Mouse (Mus musculus) layer of hippocampus, adult 11-12 months (tissue): ENCODE results near the gene Dusp19.

Experiments
- DNase-seq: peaks from one replicate; pipeline ENCODE4 v3.0.0; 2022; ENCODE audit warnings: low spot score

Dusp19 gene

DNA sequence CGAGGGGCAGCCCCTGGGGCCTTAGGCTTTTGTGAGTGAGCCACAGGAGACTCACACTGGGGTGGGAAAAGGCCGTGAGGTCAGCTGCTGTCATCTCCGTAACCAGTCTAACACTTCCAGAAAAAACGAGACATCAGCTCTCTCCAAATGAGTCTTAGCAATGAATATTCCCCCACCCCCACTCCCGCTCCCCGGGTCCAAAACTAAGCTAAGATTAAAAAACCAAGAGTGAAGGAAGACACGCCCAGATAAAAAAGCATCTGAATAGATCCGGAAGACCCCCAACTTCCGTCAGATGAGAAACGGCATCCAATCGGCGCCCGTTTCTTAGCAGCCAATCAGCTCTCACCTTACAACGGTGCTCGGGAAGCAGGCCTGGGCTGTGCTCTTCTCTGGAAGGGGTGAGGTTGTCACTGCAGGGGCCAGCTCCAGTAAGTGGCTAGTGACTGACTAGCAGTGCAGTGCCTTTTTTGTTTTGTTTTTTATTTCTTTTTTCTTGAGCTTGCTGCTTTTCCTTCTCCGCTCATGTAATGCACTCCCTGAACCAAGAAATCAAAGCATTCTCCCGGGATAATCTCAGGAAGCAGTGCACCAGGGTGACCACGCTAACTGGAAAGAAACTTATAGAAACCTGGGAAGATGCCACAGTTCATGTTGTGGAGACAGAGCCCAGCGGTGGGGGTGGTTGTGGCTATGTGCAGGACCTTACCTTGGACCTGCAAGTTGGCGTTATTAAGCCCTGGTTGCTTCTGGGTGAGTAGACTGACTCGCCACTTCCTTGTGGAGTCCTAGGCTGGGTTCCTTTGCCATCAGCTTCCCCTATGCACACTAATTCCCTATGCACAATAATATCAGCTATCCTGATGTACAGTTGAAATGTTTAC is at the start of gene Dusp19, which contains the start of gene Nup35:
Gene Dusp19, plus strand, starts transcription at position 192 of the 884 bp plus-strand sequence.
Gene Nup35, plus strand, starts transcription at position 383 of the 884 bp plus-strand sequence.
- DNase-seq = peak; percentile 98

DNA sequence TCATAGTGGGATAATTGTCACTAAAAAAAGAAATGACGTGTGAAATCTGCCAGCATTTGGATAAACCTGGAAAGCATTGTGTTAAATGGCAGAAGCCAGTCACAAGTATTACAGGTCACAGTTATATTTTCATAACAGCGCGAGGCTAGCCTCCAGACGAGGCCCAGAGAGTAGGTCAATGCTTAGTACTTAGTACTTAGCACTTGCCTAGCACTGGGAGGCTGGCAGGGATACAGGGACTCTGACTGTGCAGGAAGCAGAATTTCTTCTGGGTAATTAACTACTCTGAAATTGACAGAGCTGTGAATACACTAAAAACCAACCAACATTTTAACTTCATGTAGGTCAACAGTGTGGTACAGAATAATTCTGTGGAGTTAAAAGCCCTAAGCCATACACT is 49.4 kb upstream of the Dusp19 start:
- DNase-seq = no peak

DNA sequence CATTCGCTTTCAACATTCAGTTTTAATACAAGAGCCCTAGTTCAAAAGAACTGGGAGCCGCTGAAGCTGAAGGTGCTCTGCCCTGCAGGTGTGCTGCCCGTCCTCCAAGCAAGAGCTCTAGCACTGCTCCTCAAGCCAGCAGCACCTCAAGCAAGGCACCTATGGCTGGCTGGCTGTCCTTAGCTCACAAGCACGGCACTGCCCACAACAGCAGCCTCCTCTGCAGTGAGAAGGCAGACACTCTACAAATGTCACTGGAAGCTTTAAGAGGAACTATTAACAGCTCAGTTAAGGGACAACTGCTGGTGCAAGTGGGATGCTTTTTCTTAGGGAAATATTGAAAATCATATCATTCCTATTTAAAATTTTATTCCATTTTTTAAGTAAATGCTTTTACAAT is 46.2 kb upstream of the Dusp19 start:
- DNase-seq = no peak

DNA sequence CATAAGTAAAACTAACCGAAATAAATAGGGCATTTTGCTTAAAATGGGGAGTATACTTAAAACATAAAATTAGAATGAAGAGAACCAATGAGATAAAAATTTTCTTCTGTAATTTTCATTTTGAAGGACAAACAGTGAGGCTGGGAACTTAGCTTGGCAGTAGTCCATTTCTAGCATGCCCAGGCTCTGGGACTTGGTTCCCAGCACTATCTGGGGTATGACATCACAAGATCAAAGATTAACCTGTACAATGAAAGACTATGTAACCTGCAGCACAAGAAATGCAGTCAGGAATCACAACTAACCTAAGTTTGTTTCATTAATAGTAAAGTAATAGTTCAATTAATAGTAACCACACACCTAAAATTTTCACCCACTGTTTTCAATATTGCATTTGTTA is 39.6 kb upstream of the Dusp19 start:
- DNase-seq = no peak

DNA sequence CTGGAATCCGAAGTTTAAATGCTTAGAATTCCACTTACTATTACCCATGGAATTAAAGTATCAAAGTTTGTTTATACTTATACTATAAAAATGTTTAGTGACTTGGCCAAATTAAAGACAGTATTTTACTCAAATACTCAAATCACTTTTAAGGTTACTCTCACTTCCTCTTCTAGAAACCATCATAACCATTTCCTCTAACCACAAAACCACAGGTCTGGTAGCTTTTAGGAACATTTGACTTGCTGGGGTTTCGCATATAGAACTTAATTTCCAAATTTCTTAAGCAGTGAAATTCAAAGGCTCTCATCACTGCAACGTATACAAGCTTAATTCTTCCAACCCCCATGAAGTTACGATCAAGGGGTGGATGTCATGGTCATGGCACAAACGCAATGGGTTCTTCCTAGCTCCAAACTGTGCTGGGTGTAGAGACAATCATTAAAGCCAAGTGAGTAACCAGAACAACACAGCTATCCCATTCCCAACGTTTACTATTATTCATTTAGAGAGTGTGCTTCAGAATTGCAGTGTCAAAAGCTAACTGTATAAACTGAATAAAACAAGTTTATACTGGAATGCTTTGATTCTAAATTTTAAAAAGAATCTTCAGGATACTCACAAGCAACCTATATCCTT is 37.5 kb upstream of the Dusp19 start:
- DNase-seq = no peak

DNA sequence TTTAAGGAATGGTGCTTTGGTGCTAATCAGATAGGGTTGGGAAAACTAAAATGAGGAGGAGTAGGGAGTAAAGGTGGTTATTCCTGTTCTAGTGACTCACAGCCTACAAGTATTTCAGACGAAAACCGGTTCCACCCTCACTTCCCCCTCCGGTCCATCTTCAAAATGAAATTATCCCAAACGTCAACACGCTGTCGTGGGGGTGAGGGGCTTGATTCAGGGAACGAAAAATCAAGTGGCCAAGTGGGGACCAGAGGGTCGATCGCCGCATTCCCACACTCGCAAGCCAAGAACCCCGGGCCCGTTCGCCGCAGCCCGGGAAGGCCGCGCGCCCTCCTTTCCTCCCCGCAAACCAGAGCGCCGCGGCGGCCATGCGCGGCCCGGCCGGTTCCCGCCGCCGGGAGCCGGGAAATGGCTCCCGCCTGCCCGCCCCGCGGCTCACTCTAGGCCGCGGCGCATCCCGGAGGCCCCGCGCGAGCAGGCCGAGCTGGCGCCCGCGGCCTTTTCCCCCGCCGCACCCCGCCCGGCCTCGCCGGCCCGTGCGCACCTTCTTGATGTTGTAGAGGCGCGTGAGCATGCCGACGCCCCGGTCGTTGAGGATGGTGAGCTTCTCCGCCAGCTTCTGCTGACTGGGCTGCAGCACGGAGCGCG is 36.4 kb upstream of the Dusp19 start:
- DNase-seq = peak; percentile 35

DNA sequence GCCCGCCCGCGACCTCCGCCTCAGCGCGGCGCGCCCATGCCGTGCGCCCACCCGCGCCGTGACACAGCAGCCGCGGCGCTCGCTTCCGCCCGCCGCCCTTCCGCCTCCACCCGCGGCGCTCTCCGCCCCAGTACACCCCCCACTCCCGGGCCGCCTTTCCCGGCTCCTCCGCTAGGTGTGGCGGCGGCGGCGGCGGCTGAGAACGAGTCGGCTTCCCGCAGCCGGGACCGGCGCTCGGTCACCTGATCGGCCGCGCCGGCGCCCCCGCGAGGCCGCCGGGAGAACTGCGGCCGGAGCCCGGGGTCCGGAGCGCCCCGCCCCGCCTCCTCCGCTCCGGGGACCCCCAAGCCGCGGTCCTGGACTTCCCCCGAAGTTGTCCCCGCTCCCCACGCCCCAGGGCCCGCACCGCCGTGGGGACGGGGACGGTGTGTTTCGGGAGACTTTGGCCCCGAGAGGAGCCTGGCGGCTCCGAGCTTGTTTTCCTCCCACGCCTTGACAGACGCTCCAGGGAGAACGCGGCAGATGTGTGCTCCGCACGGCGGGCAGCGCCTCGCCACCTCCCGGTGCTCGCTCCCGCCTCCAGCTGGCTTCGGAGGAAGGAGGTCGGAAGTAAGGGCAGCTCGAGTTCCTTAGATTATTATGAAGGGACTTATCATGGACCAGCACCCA is 35.7 kb upstream of the Dusp19 start, which contains the start of gene Nckap1:
Gene Nckap1, minus strand, starts transcription at position 338 of the 669 bp plus-strand sequence.
- peak; percentile 88 for DNase-seq

DNA sequence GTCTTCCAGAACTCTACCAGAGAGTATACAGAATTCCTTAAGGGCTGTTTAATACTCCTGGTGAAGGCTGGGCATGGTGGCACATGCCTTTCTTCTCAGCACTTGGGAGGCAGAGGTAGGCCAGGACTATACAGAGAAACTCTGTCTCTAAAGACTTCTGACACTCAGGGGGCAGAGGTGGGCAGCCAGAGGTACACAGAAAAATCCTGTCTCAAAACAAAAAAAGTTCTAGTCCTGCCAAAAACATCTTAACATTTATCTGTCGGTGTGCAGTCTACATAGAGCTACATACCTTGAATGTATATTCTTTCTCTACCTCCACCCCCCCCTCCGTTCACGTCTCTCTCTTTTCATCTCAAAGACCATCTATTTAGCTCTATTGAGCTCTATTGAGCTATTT is 34.5 kb upstream of the Dusp19 start:
- no peak for DNase-seq

DNA sequence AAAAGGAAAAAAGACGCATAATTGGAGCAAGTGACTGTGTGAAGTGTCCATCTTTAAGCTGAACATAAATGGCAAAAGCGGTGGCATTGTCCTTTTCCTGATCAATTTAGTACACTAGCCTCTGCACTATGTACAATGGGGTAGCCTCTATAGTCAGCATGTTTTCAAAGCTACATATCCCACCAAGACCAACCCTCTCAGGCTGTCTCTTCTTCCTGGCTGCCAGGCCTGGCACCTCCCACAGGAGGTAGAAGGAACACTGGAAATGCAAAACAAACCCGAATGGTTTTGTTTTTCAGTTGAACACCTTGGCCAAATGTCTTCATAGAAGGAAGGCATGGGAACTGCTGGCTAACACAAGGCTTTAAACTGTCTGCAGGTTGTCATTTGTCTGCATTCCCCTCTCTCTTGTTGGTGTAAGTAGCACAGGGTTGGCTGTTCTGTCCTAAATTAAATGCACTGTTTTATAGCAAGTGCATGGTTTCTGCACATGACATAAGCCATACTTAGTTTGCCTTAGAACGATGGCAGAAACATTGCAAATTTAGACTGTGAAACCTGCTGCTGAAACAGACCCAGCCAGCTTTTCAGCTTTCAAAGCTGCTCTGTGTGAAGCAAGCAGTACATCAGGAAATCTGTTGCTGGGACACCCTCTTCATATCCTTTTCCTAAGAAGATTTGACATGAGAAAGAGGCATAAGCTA is 22.5 kb upstream of the Dusp19 start:
- peak; percentile 63 for DNase-seq

DNA sequence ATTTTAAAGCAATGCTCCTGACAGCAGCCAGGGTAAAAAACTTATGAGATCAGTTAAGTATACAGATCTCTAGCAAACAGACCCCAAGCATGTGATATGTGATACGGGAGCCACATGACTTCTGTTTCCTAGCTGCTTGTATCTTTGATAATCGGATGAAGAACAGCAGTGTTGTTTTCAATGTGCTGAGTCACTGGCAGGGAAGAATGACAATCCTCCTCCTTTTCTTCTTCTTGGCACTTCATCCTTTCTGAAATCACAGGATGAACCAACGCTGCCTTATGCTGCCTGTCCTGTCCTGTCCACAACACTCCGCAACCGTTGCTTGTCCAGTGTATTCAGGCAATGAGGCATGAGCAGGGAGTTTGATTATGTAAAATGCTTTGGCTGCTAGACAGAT is 19.9 kb upstream of the Dusp19 start:
- DNase-seq = no peak

DNA sequence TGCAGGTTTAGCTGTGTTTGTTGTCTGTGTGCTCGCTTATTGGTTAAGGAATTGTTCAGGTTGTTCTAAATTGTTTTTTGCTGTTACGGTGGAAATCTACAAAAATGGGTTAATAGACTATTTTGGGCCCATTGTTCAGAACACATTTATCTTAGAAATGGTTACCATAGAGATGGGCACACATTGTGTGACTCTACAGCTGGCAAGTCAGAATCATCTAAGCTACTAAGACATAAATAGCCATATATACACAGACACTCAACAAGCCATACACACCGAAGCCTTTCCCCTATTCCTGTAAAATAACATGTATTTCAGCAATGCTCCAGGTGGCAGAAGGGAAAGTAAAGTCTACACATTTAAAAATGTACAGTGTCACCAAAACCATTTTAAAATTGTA is 17.0 kb upstream of the Dusp19 start:
- DNase-seq = no peak

DNA sequence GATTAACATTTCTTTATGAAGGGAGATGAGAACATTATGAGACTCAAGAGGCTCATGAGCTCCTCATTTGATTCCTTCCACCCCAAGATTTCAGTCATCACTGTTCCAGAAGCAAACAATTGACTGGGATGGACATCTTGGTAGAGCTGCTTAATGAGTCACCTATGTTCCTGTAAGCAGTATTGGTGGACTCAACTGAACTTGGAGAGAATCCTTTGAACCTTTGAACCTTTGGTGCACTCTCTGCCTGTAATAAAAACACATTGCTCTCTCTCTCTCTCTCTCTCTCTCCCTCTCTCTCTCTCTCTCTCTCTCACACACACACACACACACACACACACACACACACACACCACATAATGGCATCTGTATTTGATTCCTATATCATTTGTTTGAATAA is 16.2 kb upstream of the Dusp19 start:
- no peak for DNase-seq

DNA sequence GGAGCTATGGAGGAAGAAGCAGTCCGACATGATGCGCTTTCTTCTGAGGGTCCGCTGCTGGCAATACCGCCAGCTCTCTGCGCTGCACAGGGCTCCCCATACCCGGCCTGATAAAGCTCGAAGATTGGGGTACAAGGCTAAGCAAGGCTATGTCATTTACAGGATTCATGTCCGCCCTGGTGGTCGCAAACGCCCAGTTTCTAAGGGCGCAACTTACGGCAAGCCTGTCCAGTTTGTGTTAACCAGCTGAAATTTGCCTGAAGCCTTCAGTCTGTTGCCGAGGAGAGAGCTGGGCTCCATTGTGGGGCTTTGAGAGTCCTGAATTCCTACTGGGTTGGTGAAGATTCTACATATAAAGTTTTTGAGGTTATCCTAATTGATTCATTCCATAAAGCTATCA is 14.1 kb upstream of the Dusp19 start:
- no peak for DNase-seq

DNA sequence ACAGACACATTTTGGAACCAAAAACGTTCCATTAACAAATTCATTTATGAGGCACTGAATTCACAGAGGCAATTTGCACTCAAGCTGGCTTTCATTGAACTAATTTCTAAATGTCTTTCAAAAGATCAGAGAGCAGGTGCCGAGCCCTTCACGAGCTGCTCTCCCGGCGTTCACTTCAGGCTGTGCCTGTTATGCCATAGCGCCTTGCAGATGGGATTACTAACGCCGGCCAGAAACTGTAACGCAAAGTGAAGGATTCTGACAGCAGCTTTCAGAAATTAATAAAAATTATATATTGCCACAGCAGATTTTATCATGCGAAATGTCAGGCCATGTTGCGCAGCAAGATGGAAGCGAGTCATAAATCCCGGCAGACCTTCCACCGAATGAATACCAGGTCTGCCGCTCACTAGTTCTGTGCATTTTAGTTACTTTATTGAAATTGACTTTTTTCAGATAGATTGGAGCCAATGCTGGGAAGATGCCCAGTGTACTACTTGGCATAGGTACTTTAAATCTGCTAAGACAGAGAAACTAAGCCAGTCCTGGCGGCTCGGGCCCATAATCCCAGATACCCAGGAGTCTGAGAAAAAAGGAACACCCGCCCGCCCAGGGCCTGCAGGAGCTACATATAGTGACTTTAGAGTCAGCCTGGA is 12.9 kb upstream of the Dusp19 start:
- DNase-seq = no peak

DNA sequence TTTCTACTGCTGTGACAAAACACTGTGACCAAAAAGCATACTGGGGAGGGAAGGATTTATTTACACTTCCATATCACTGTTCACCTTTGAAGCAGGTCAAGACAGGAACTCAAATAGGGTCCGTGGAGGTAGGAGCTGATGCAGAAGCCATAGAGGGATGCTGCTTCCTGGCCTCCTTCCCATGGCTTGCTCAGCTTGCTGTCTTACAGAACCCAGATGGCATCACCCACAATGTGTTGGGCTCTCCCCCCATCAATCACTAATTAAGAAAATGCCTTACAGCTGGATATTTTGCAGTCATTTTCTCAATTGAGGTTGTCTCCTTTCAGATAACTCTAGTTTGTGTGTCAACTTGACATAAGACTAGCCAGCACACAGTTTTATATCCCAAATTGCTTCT is 4.6 kb upstream of the Dusp19 start:
- DNase-seq = no peak

DNA sequence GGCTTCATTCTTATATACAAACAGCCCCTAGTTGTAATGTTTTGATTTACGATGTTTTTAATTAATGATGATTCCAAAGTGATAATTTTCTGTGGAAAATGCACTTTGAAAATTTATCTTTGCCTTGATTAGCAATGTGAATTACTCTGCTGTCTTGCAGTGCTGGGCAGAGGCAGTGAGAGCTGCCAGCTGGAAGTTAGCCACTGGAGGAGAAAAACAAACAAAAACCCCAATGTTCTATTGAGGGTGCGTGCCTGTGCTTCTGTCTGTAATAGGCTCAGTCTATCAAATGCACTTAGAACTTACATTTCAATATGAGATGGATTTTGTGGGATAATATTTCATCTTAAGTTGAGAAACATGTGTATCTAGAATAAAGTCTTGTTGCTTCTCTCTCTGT is 4.0 kb upstream of the Dusp19 start:
- peak; percentile 78 for DNase-seq

DNA sequence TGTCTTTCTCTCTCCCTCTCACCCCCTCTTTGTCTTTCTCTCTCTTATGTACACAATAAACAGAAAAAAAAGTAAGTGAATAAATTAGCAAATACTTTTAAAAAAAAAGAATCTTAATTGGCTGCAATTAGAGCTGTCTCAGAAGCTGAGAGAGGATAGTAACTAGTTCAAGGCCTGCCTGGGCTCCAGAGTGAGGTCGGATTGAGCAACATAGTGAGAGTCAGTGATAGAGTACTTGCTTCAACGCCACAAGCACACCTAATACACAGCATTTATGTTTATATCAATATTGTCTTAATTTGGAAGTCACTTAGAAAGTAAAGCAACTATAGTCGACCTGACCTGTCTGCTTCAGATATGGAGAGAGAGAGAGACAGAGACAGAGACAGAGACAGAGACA is 2.1 kb downstream of the Dusp19 start:
- DNase-seq = no peak

DNA sequence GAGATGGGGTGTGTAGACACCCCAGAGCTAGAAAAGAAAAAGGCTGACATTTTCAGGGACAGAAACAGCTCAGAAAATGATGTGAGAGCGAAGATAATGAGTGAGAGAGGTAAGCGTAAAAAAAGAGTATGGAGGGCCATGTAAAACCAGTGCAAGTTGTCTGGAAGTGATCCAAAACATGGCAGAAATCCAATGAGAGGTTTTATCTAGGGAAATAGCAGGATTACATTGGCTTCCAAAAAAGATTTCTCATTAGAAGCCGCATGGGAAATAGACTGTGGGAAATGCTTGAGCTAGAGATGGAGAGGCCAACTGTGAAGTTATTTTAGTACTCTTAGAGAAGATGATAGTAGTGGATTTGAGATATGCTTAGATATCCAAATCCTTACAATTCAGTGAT is 5.1 kb downstream of the Dusp19 start:
- no peak for DNase-seq

DNA sequence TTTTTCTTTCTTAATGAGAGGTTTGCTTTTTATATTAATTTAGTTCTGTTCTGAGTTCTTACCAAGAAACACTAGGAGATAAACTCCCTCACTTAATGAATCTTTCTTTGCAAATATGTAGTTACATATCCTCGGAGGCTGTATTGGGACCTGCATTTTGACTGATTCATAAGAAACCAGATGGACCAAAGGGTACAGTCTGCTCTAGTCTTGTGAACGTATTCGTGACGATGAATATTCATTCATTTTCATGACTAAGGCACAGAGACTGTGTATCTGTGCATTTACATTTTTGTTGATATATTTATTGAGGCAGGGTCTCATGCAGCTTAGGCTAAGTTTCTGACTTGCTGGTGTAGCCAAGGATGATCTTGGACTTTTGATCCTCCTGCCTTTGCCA is 7.7 kb downstream of the Dusp19 start:
- no peak for DNase-seq

DNA sequence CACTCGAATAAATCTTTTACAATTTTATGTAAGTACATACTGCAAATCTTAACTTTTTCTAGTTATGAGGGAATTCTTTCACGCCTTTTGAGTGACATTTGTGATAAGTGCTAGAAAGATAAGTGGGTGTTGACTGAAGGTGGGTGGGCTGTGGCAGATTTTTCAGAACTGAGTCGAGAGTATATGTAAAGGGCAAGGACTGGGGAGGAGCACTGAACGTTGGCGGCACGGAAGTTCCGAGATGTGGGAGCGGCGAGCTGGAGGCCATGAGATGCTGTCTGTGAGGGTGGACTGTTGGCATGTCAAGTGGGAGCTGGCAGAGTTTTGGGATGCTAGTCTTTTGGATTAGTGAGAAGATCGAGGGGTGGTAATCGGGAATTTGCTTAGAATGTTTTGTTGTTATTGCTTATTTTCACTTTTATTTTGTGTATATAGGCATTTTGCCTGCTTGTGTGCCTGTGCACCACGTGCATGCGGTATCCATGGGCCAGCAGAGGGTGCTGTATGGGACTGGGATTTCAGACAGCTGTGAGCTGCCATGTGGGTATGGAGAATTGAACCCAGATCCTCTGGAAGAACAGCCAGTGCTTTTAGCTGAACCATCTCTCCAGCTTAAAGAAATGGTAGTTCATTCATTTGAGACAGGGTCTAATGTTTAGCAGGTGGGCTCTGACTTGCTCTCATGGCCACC is 15.6 kb downstream of the Dusp19 start:
- DNase-seq = no peak
